Mouse (Mus musculus): ENCODE results near the gene Ankrd55. TPM values are rescaled to one million over a fixed set of nuclear protein-coding genes. Genes with fewer than 3 reads are reported as not detected.

Ankrd55 gene
- polyA plus RNA-seq, 1 experiment: not detected

- Histone ChIP-seq H3K9me3 (ENCODE audit: control insufficient read depth, low read length) (no peaks in the 10 kb centered on the region), H3K4me1 (ENCODE audit: control insufficient read depth) (no peaks in the 10 kb centered on the region), H3K36me3 (ENCODE audit: control insufficient read depth) (no peaks in the 10 kb centered on the region), H3K4me3 (replicated peaks) (no peak overlapping the region), H3K27me3 (ENCODE audit: control insufficient read depth) (no peaks in the 10 kb centered on the region)
- no peak for TF ChIP-seq TAL1 (IDR thresholded peaks at IDR 0.05; ENCODE audit: low read length)
- no peak for TF ChIP-seq GATA1 (IDR thresholded peaks at IDR 0.05; ENCODE audit: low read length)
These were observed 57.3 kb downstream of the Ankrd55 start for GRCm38 (mm10) chr13:112345542-112345941.

GRCm38 (mm10) chr13:112346031-112346430 is 57.8 kb downstream of the Ankrd55 start:
- Histone ChIP-seq H3K36me3 (ENCODE audit: control insufficient read depth) (no peaks in the 10 kb centered on the region), H3K9me3 (ENCODE audit: control insufficient read depth, low read length) (no peaks in the 10 kb centered on the region), H3K27me3 (ENCODE audit: control insufficient read depth) (no peaks in the 10 kb centered on the region), H3K4me3 (replicated peaks) (no peak overlapping the region), H3K4me1 (ENCODE audit: control insufficient read depth) (no peaks in the 10 kb centered on the region)
- TF ChIP-seq GATA1 (IDR thresholded peaks at IDR 0.05; ENCODE audit: low read length) (no peak), TAL1 (IDR thresholded peaks at IDR 0.05; ENCODE audit: low read length) (no peak)

GRCm38 (mm10) chr13:112346659-112347142 is 58.5 kb downstream of the Ankrd55 start:
- no peak overlapping the region for H3K4me3 ChIP-seq (replicated peaks)
- H3K4me1 ChIP-seq (ENCODE audit: control insufficient read depth): no peaks in the 10 kb centered on the region
- no peaks in the 10 kb centered on the region for H3K27me3 ChIP-seq (ENCODE audit: control insufficient read depth)
- H3K9me3 ChIP-seq (ENCODE audit: control insufficient read depth, low read length): no peaks in the 10 kb centered on the region
- no peaks in the 10 kb centered on the region for H3K36me3 ChIP-seq (ENCODE audit: control insufficient read depth)
- TF ChIP-seq GATA1 (IDR thresholded peaks at IDR 0.05; ENCODE audit: low read length) (no peak), TAL1 (IDR thresholded peaks at IDR 0.05; ENCODE audit: low read length) (no peak)

GRCm38 (mm10) chr13:112348250-112348649 is 60.0 kb downstream of the Ankrd55 start:
- H3K36me3 ChIP-seq (ENCODE audit: control insufficient read depth): no peaks in the 10 kb centered on the region

GRCm38 (mm10) chr13:112348896-112349484 is 60.7 kb downstream of the Ankrd55 start:
- no peaks in the 10 kb centered on the region for H3K27me3 ChIP-seq (ENCODE audit: control insufficient read depth)

More at GRCm38 (mm10) chr13:112348250-112348649, 60.0 kb downstream of the Ankrd55 start:
- Histone ChIP-seq H3K27me3 (ENCODE audit: control insufficient read depth) (no peaks in the 10 kb centered on the region), H3K4me1 (ENCODE audit: control insufficient read depth) (no peaks in the 10 kb centered on the region), H3K9me3 (ENCODE audit: control insufficient read depth, low read length) (0 out of 2 replicates have a peak, but pooled peaks cover 2% of the 10 kb centered on the region), H3K4me3 (replicated peaks) (no peak overlapping the region)
- no peak for TF ChIP-seq TAL1 (IDR thresholded peaks at IDR 0.05; ENCODE audit: low read length)
- TF ChIP-seq GATA1 (IDR thresholded peaks at IDR 0.05; ENCODE audit: low read length): no peak

GRCm38 (mm10) chr13:112349500-112349899 is 61.2 kb downstream of the Ankrd55 start:
- H3K9me3 ChIP-seq (ENCODE audit: control insufficient read depth, low read length): 0 out of 2 replicates have a peak, but pooled peaks cover 2% of the 10 kb centered on the region
- no peaks in the 10 kb centered on the region for H3K36me3 ChIP-seq (ENCODE audit: control insufficient read depth)
- no peak overlapping the region for H3K4me3 ChIP-seq (replicated peaks)
- H3K27me3 ChIP-seq (ENCODE audit: control insufficient read depth): no peaks in the 10 kb centered on the region
- H3K4me1 ChIP-seq (ENCODE audit: control insufficient read depth): no peaks in the 10 kb centered on the region
- no peak for TF ChIP-seq TAL1 (IDR thresholded peaks at IDR 0.05; ENCODE audit: low read length)

More at GRCm38 (mm10) chr13:112348896-112349484, 60.7 kb downstream of the Ankrd55 start:
- no peak for TF ChIP-seq GATA1 (IDR thresholded peaks at IDR 0.05; ENCODE audit: low read length)
- no peak for TF ChIP-seq TAL1 (IDR thresholded peaks at IDR 0.05; ENCODE audit: low read length)
- Histone ChIP-seq H3K4me3 (replicated peaks) (no peak overlapping the region), H3K9me3 (ENCODE audit: control insufficient read depth, low read length) (0 out of 2 replicates have a peak, but pooled peaks cover 2% of the 10 kb centered on the region), H3K36me3 (ENCODE audit: control insufficient read depth) (no peaks in the 10 kb centered on the region), H3K4me1 (ENCODE audit: control insufficient read depth) (no peaks in the 10 kb centered on the region)

GRCm38 (mm10) chr13:112351943-112352342 is 63.7 kb downstream of the Ankrd55 start:
- 0 out of 2 replicates have a peak, but pooled peaks cover 2% of the 10 kb centered on the region for H3K9me3 ChIP-seq (ENCODE audit: control insufficient read depth, low read length)
- H3K36me3 ChIP-seq (ENCODE audit: control insufficient read depth): no peaks in the 10 kb centered on the region
- no peaks in the 10 kb centered on the region for H3K27me3 ChIP-seq (ENCODE audit: control insufficient read depth)
- H3K4me3 ChIP-seq (replicated peaks): no peak overlapping the region
- no peaks in the 10 kb centered on the region for H3K4me1 ChIP-seq (ENCODE audit: control insufficient read depth)
- no peak for TF ChIP-seq TAL1 (IDR thresholded peaks at IDR 0.05; ENCODE audit: low read length)
- no peak for TF ChIP-seq GATA1 (IDR thresholded peaks at IDR 0.05; ENCODE audit: low read length)

- TF ChIP-seq GATA1 (IDR thresholded peaks at IDR 0.05; ENCODE audit: low read length) (no peak), TAL1 (IDR thresholded peaks at IDR 0.05; ENCODE audit: low read length) (no peak)
- H3K36me3 ChIP-seq (ENCODE audit: control insufficient read depth): no peaks in the 10 kb centered on the region
- H3K4me1 ChIP-seq (ENCODE audit: control insufficient read depth): no peaks in the 10 kb centered on the region
- H3K4me3 ChIP-seq (replicated peaks): no peak overlapping the region
- no peaks in the 10 kb centered on the region for H3K27me3 ChIP-seq (ENCODE audit: control insufficient read depth)
- H3K9me3 ChIP-seq (ENCODE audit: control insufficient read depth, low read length): 0 out of 2 replicates have a peak, but pooled peaks cover 2% of the 10 kb centered on the region
These were observed 66.0 kb downstream of the Ankrd55 start for GRCm38 (mm10) chr13:112354109-112354867.

GRCm38 (mm10) chr13:112354958-112355357 is 66.7 kb downstream of the Ankrd55 start:
- H3K27me3 ChIP-seq (ENCODE audit: control insufficient read depth): no peaks in the 10 kb centered on the region
- no peak for TF ChIP-seq GATA1 (IDR thresholded peaks at IDR 0.05; ENCODE audit: low read length)
- TF ChIP-seq TAL1 (IDR thresholded peaks at IDR 0.05; ENCODE audit: low read length): no peak
- no peak overlapping the region for H3K4me3 ChIP-seq (replicated peaks)

More at GRCm38 (mm10) chr13:112354958-112355357, 66.7 kb downstream of the Ankrd55 start:
- Histone ChIP-seq H3K36me3 (ENCODE audit: control insufficient read depth) (no peaks in the 10 kb centered on the region), H3K9me3 (ENCODE audit: control insufficient read depth, low read length) (0 out of 2 replicates have a peak, but pooled peaks cover 2% of the 10 kb centered on the region), H3K4me1 (ENCODE audit: control insufficient read depth) (no peaks in the 10 kb centered on the region)

Measured in erythroblast, embryonic 14.5 days (primary cell).